In the genomic region with DNA sequence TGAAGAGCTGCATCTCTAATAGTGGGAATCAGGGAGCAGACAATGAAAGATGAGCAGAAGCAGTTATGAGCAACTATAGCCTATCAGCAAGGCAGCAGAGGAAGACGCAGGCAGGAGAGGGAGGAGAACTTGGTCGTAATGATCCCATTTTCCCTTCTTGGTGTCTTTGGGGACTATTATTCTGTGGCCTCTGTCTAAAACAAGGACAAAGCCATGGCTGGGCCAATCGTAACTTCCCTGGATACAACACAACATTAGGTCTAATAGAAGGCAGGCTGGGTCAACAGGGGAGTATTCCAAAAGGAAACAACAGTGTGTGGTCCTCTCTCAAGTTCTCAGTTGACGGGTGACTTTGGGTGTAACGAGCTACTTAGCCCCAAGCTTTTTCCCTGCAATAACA, we compare ENCODE assay signal across 22 mouse cellular contexts.
"Had no signal": no experiment of that assay in that cellular context is flagged by ENCODE, and none has a peak within 500 bp of the region (broad histone marks: within the 10 kb centered on the region; RNA-seq: fewer than 3 reads in every experiment).

No protein-coding gene starts in this region.

- H3K36me3 ChIP-seq: heart, embryonic 12.5 days; hindbrain, embryonic 13.5 days; intestine, embryonic 15.5 days; kidney, embryonic 15.5 days; limb, embryonic 13.5 days; limb, embryonic 15.5 days; liver, embryonic 12.5 days had no signal

- H3K9me3 ChIP-seq: heart, embryonic 12.5 days; hindbrain, embryonic 13.5 days; intestine, embryonic 15.5 days; kidney, embryonic 15.5 days; limb, embryonic 13.5 days; limb, embryonic 15.5 days; liver, embryonic 12.5 days had no signal

- H3K27me3 ChIP-seq: hindbrain, embryonic 13.5 days; intestine, embryonic 15.5 days; kidney, embryonic 15.5 days; liver, embryonic 12.5 days had no signal

- DNase-seq: gastrocnemius, postnatal 14 days; gastrocnemius, postnatal 36 days; kidney, adult 11 months; kidney, adult 2 months; kidney, adult 9 months; kidney, postnatal 14 days; kidney, postnatal 36 days; layer of hippocampus, postnatal 36 days; left cerebral cortex, postnatal 4 days; lung, adult 18-20 months had no signal

- H3K9ac ChIP-seq: heart, embryonic 12.5 days; hindbrain, embryonic 13.5 days; intestine, embryonic 15.5 days; kidney, embryonic 15.5 days; limb, embryonic 13.5 days; limb, embryonic 15.5 days; liver, embryonic 12.5 days; liver, embryonic 14.5 days had no signal

- H3K4me2 ChIP-seq: heart, embryonic 12.5 days; hindbrain, embryonic 13.5 days; intestine, embryonic 15.5 days; kidney, embryonic 15.5 days; limb, embryonic 13.5 days; limb, embryonic 15.5 days; liver, embryonic 12.5 days had no signal

- H3K27ac ChIP-seq: heart, adult 2 months; hindbrain, embryonic 13.5 days; intestine, embryonic 15.5 days; kidney, embryonic 15.5 days; kidney, postnatal 0 days; limb, embryonic 13.5 days; limb, embryonic 15.5 days; liver, embryonic 12.5 days; liver, embryonic 14.5 days had no signal

- H3K4me3 ChIP-seq: heart, adult 2 months; heart, embryonic 12.5 days; hindbrain, embryonic 13.5 days; intestine, embryonic 15.5 days; kidney, embryonic 15.5 days; limb, embryonic 13.5 days; limb, embryonic 15.5 days; liver, embryonic 12.5 days had no signal

- H3K4me1 ChIP-seq: heart, embryonic 12.5 days; hindbrain, embryonic 13.5 days; kidney, embryonic 15.5 days; liver, embryonic 12.5 days had no signal

- ATAC-seq: hindbrain, embryonic 16.5 days; inflammation-experienced regulatory T-cells, adult 6 months; intestine, embryonic 15.5 days; liver, embryonic 12.5 days had no signal
